Mouse (Mus musculus): ENCODE results near the gene Cacng5. TPM values are rescaled to one million over a fixed set of nuclear protein-coding genes. Genes with fewer than 3 reads are reported as not detected.

The Cacng5 gene
- 1.4 and 1.6 TPM in 2 replicates for polyA plus RNA-seq (2016; fragmentation: Nextera tagmentation; extraction: Ambion mirVana)

DNA sequence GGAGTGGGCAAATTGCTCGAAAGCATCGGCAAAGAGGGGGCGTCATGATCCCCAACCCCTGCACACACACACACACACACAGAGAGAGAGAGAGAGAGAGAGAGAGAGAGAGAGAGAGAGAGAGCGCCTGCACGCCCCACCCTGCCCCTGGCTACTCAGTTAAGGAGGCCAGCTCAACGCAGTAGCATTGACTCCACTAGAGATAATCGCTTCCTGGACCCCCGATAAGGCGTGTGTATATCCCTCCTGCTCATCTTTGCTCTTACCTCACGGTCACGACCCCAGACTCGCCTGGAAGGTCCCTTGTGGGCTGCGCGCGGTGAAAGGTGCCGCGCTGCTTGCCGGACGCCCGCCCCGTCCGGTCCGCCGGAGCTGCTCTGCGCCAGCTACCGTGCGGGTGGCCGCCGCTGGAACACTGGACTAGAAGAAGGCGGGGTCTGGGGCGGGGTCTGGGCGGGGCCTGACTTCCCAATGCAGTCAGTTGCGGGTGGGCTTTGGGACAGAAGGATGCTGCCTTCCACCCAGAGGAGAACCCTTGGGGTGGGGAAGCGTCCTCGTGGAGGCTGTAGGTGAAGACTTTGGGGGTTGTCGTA is at the start of gene Cacng5:
Gene Cacng5 (minus strand): TSS at position 422 of the 593 bp plus-strand sequence.
- Histone ChIP-seq H3K36me3 (no peaks in the 10 kb centered on the region), H3K27me3 (peaks cover 53% of the 10 kb centered on the region), H3K9ac (replicated peaks) (peak within 1 kb of the TSS; percentile 51; the same call in 1 of the 2 replicates), H3K4me1 (peaks cover 19% of the 10 kb centered on the region), H3K9me3 (0 out of 2 replicates have a peak, but pooled peaks cover 4% of the 10 kb centered on the region), H3K4me3 (peak within 1 kb of the TSS; percentile 46), H3K4me2 (replicated peaks) (peak within 1 kb of the TSS; percentile 64), H3K27ac (replicated peaks) (no peak within 1 kb of the TSS)
- peak; percentile 86 for ATAC-seq (ENCODE audit: low FRiP score, low read depth)
- 5% methylated on average over 35 of the region's 36 CpGs for WGBS

GRCm38 (mm10) chr11:107957566-107958350 is 42.9 kb upstream of the Cacng5 start:
- no peak overlapping the region for H3K9ac ChIP-seq (replicated peaks)
- no peaks in the 10 kb centered on the region for H3K27me3 ChIP-seq
- no peak overlapping the region for H3K27ac ChIP-seq (replicated peaks)
- no peaks in the 10 kb centered on the region for H3K4me1 ChIP-seq
- no peaks in the 10 kb centered on the region for H3K9me3 ChIP-seq
- ATAC-seq (ENCODE audit: low FRiP score, low read depth): no peak
- no peak overlapping the region for H3K4me2 ChIP-seq (replicated peaks)
- no peaks in the 10 kb centered on the region for H3K36me3 ChIP-seq
- H3K4me3 ChIP-seq: no peak overlapping the region
- 85% methylated on average over 13 of the region's 13 CpGs for WGBS

DNA sequence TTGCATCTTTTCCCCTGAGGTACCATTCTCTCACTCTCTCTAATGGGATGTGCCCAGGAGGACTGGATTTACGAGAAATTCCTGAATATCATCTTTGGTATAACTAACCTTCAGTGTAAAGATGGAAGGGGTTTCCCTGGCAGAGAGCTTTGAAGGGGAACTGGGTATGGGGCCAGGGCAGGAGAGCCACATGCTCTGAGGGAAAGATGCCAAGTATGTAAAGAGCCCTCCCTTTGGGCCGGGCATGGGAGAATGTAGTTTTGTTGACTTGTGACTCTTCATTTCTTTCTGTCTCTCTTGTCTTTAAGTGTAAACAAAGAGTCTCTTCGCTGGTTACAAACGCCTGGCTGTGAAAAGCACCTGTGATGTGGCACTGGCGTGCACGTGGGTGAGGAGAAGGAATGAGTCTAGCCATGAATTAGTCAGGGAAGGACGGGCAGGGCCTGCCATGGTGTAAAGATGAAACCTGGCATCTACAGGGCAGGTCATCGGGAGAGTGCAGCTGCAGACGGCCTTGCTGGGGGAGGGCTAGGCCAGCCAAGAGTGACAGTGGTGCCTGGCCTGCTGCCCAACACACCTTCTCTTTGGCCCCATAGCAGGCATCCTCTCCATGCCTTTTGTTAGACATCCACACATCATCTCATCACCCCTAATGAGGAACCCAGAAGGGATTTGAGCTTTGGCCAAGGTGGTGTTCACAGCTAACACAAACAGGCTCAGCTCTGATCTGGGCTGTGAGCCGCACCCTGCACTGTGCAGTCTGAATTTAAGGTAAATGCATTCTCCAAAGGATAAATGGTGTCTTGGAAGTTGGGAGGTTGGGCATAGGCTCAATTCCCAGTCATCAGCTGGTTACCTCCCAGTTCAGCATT is 40.6 kb upstream of the Cacng5 start:
- H3K27me3 ChIP-seq: no peaks in the 10 kb centered on the region
- H3K4me3 ChIP-seq: no peak overlapping the region
- H3K9ac ChIP-seq (replicated peaks): no peak overlapping the region
- no peaks in the 10 kb centered on the region for H3K36me3 ChIP-seq
- no peak overlapping the region for H3K27ac ChIP-seq (replicated peaks)
- H3K9me3 ChIP-seq: no peaks in the 10 kb centered on the region
- no peaks in the 10 kb centered on the region for H3K4me1 ChIP-seq
- ATAC-seq (ENCODE audit: low FRiP score, low read depth): no peak
- H3K4me2 ChIP-seq (replicated peaks): no peak overlapping the region
- WGBS: 90% methylated on average over 10 of the region's 10 CpGs

- no peak for ATAC-seq (ENCODE audit: low FRiP score, low read depth)
- no peaks in the 10 kb centered on the region for H3K4me1 ChIP-seq
- H3K27me3 ChIP-seq: no peaks in the 10 kb centered on the region
- no peak overlapping the region for H3K4me3 ChIP-seq
- H3K36me3 ChIP-seq: no peaks in the 10 kb centered on the region
- WGBS: 92% methylated on average over 11 of the region's 11 CpGs
- no peak overlapping the region for H3K4me2 ChIP-seq (replicated peaks)
- H3K9me3 ChIP-seq: no peaks in the 10 kb centered on the region
- H3K9ac ChIP-seq (replicated peaks): no peak overlapping the region
- H3K27ac ChIP-seq (replicated peaks): no peak overlapping the region
Measured at GRCm38 (mm10) chr11:107951431-107951830, 36.6 kb upstream of the Cacng5 start.

GRCm38 (mm10) chr11:107950658-107951057 is 35.8 kb upstream of the Cacng5 start:
- WGBS: 94% methylated on average over 4 of the region's 4 CpGs
- Histone ChIP-seq H3K27ac (replicated peaks) (no peak overlapping the region), H3K27me3 (no peaks in the 10 kb centered on the region), H3K36me3 (no peaks in the 10 kb centered on the region), H3K4me3 (no peak overlapping the region), H3K9ac (replicated peaks) (no peak overlapping the region), H3K4me1 (no peaks in the 10 kb centered on the region), H3K4me2 (replicated peaks) (no peak overlapping the region), H3K9me3 (no peaks in the 10 kb centered on the region)
- ATAC-seq (ENCODE audit: low FRiP score, low read depth): no peak

DNA sequence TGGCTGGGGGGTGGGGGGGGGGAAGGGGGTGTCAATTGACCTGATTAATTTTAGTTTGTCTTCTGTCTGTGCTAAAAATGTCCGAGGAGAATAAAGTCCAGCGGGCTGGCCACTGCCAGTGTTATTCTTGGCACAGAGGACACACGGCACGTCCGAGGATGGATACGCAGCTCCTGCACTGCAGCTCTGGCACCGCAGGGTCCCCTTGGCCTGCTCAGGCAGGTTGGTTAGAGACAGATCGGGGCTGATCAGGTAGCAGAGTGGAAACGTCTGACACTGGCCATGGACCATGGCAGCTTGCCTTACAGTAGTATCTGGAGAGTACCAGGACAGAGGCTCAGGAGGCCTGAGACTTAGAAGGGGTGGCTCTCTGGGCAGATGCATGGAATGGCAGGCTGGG is 35.4 kb upstream of the Cacng5 start:
- no peak for ATAC-seq (ENCODE audit: low FRiP score, low read depth)
- H3K4me2 ChIP-seq (replicated peaks): no peak overlapping the region
- H3K9ac ChIP-seq (replicated peaks): no peak overlapping the region
- no peaks in the 10 kb centered on the region for H3K4me1 ChIP-seq
- no peaks in the 10 kb centered on the region for H3K9me3 ChIP-seq
- no peaks in the 10 kb centered on the region for H3K27me3 ChIP-seq
- H3K4me3 ChIP-seq: no peak overlapping the region
- WGBS: 80% methylated on average over 9 of the region's 9 CpGs
- H3K27ac ChIP-seq (replicated peaks): no peak overlapping the region
- H3K36me3 ChIP-seq: no peaks in the 10 kb centered on the region

- ATAC-seq (ENCODE audit: low FRiP score, low read depth): no peak
- Histone ChIP-seq H3K4me3 (no peak overlapping the region), H3K27me3 (no peaks in the 10 kb centered on the region), H3K4me2 (replicated peaks) (no peak overlapping the region), H3K4me1 (no peaks in the 10 kb centered on the region), H3K36me3 (no peaks in the 10 kb centered on the region), H3K9me3 (no peaks in the 10 kb centered on the region), H3K27ac (replicated peaks) (no peak overlapping the region), H3K9ac (replicated peaks) (no peak overlapping the region)
- 98% methylated on average over 1 of the region's 1 CpGs for WGBS
Measured at GRCm38 (mm10) chr11:107947951-107948350, 33.1 kb upstream of the Cacng5 start.

- Histone ChIP-seq H3K4me3 (no peak overlapping the region), H3K9me3 (no peaks in the 10 kb centered on the region), H3K4me2 (replicated peaks) (no peak overlapping the region), H3K27ac (replicated peaks) (no peak overlapping the region), H3K4me1 (no peaks in the 10 kb centered on the region), H3K9ac (replicated peaks) (no peak overlapping the region), H3K27me3 (no peaks in the 10 kb centered on the region), H3K36me3 (no peaks in the 10 kb centered on the region)
- ATAC-seq (ENCODE audit: low FRiP score, low read depth): no peak
- 30% methylated on average over 5 of the region's 5 CpGs for WGBS
Measured at GRCm38 (mm10) chr11:107946823-107947222, 32.0 kb upstream of the Cacng5 start.

GRCm38 (mm10) chr11:107936929-107937328 is 22.1 kb upstream of the Cacng5 start:
- H3K4me2 ChIP-seq (replicated peaks): no peak overlapping the region
- no peaks in the 10 kb centered on the region for H3K27me3 ChIP-seq
- no peaks in the 10 kb centered on the region for H3K4me1 ChIP-seq
- no peaks in the 10 kb centered on the region for H3K36me3 ChIP-seq
- peaks cover 4% of the 10 kb centered on the region; the same call in 1 of the 2 replicates for H3K9me3 ChIP-seq
- no peak overlapping the region for H3K27ac ChIP-seq (replicated peaks)
- WGBS: 93% methylated on average over 2 of the region's 2 CpGs
- H3K9ac ChIP-seq (replicated peaks): no peak overlapping the region
- H3K4me3 ChIP-seq: no peak overlapping the region
- no peak for ATAC-seq (ENCODE audit: low FRiP score, low read depth)

DNA sequence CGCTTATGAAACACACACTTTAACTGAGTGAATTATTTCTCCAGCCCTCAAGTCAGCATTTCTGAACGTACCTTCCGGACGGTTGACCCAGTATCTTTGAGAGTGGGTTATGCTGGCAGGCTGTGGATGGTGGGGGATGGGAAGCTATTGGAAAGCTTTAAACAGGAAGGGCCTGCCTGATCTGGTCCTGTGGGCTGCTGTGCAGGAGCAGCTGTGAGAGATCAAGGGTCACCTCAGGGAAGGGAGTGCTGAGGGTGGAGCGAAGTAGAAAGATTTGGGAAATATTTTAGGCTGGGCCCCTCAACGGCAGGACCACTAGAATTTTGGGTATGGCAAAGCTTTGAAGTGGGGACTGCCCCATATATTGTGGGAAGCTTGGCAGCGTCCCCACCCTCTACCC is 16.9 kb upstream of the Cacng5 start:
- no peak overlapping the region for H3K9ac ChIP-seq (replicated peaks)
- no peak overlapping the region for H3K4me3 ChIP-seq
- no peaks in the 10 kb centered on the region for H3K9me3 ChIP-seq
- WGBS: 78% methylated on average over 7 of the region's 7 CpGs
- no peak for ATAC-seq (ENCODE audit: low FRiP score, low read depth)
- no peak overlapping the region for H3K27ac ChIP-seq (replicated peaks)
- no peaks in the 10 kb centered on the region for H3K27me3 ChIP-seq
- H3K4me2 ChIP-seq (replicated peaks): no peak overlapping the region
- no peaks in the 10 kb centered on the region for H3K4me1 ChIP-seq
- no peaks in the 10 kb centered on the region for H3K36me3 ChIP-seq

DNA sequence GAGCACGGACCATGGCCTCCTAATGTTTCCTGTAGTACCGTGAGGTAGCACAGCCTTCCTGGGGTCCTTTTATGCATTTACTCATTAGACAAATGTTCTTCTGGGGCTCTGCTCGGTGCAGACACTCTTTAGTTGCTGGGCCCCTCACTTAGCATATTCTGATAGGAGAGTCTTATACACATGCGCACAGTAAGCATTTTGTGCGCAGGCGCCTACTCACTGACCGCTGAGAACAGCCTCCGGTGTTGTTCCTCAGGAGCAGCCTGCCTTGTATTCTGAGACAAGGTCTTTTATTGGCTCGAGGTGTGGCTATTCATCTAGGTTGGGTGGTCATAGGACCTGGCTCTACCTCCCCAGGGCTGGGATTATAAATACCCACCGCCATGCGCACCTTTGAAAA is 16.4 kb upstream of the Cacng5 start:
- Histone ChIP-seq H3K4me1 (no peaks in the 10 kb centered on the region), H3K36me3 (no peaks in the 10 kb centered on the region)

GRCm38 (mm10) chr11:107929712-107930111 is 14.9 kb upstream of the Cacng5 start:
- Histone ChIP-seq H3K36me3 (no peaks in the 10 kb centered on the region), H3K9me3 (no peaks in the 10 kb centered on the region), H3K27me3 (no peaks in the 10 kb centered on the region), H3K4me2 (replicated peaks) (no peak overlapping the region), H3K4me3 (no peak overlapping the region), H3K27ac (replicated peaks) (no peak overlapping the region), H3K4me1 (no peaks in the 10 kb centered on the region), H3K9ac (replicated peaks) (no peak overlapping the region)
- ATAC-seq (ENCODE audit: low FRiP score, low read depth): no peak
- 61% methylated on average over 3 of the region's 3 CpGs for WGBS

More for the DNA sequence above, 16.4 kb upstream of the Cacng5 start:
- no peak overlapping the region for H3K4me2 ChIP-seq (replicated peaks)
- no peak overlapping the region for H3K27ac ChIP-seq (replicated peaks)
- H3K27me3 ChIP-seq: no peaks in the 10 kb centered on the region
- H3K9ac ChIP-seq (replicated peaks): no peak overlapping the region
- no peak for ATAC-seq (ENCODE audit: low FRiP score, low read depth)
- H3K9me3 ChIP-seq: no peaks in the 10 kb centered on the region
- 93% methylated on average over 11 of the region's 11 CpGs for WGBS
- no peak overlapping the region for H3K4me3 ChIP-seq
